Mouse (Mus musculus) kidney, embryonic 16.5 days (tissue): ENCODE results near the gene Shc1. TPM values are rescaled to one million over a fixed set of nuclear protein-coding genes. Genes with fewer than 3 reads are reported as not detected.

Source experiments
- ATAC-seq: fragments of 200-750 bp; cut with Nextera tagmentation; 2 replicates; pipeline ENCODE4 v1.8.0; 2017; ENCODE audit warnings: moderate TSS enrichment; ENCODE audit not compliant: low FRiP score, low TSS enrichment
- H3K27ac ChIP-seq: fragments of 300-500 bp; sonication (generic); 2 replicates; pipeline ENCODE4 v1.5.1; 2014; ENCODE audit warnings: low read length
- H3K27me3 ChIP-seq: fragments of 300-500 bp; sonication (generic); 2 replicates; pipeline ENCODE4 v1.6.1; 2014; ENCODE audit warnings: low read length, control low read depth, mixed read lengths; ENCODE audit not compliant: insufficient read depth
- H3K36me3 ChIP-seq: fragments of 300-500 bp; sonication (generic); 2 replicates; pipeline ENCODE4 v1.6.1; 2014; ENCODE audit warnings: low read length, control low read depth, mixed read lengths; ENCODE audit not compliant: insufficient read depth
- H3K4me1 ChIP-seq: fragments of 300-500 bp; sonication (generic); 2 replicates; pipeline ENCODE4 v1.6.1; 2014; ENCODE audit warnings: low read length, control low read depth, mixed read lengths; ENCODE audit not compliant: insufficient read depth
- H3K4me2 ChIP-seq: fragments of 300-500 bp; sonication (generic); replicated peaks from 2 replicates; pipeline ENCODE4 v1.6.1; 2014; ENCODE audit warnings: low read depth, low read length
- H3K4me3 ChIP-seq: fragments of 300-500 bp; sonication (generic); 2 replicates; pipeline ENCODE4 v1.5.1; 2014; ENCODE audit warnings: mild to moderate bottlenecking, low read length
- H3K9ac ChIP-seq: fragments of 300-500 bp; sonication (generic); replicated peaks from 2 replicates; pipeline ENCODE4 v1.6.1; 2014; ENCODE audit warnings: low read length
- H3K9me3 ChIP-seq: fragments of 300-500 bp; sonication (generic); 2 replicates; pipeline ENCODE4 v1.6.1; 2016; ENCODE audit warnings: low read length, control low read depth
- WGBS: fragments of 180-500 bp; shearing (Covaris S2); extraction: QIAGEN DNeasy Blood & Tissue Kit; methylation state at CpG from one replicate; pipeline ENCODE4 v1.1.7; 2014; 5-methylcytosine and 5-hydroxymethylcytosine counted together
- polyA plus RNA-seq: library from polyadenylated mRNA; unstranded; fragments of >200 nt; fragmentation: Nextera tagmentation; extraction: Ambion mirVana; gene quantifications from 2 replicates; pipeline ENCODE4 v1.2.1, GENCODE M21; 2015

Shc1 gene
- polyA plus RNA-seq, 1 experiment from 2014 or later, result 118 TPM

DNA sequence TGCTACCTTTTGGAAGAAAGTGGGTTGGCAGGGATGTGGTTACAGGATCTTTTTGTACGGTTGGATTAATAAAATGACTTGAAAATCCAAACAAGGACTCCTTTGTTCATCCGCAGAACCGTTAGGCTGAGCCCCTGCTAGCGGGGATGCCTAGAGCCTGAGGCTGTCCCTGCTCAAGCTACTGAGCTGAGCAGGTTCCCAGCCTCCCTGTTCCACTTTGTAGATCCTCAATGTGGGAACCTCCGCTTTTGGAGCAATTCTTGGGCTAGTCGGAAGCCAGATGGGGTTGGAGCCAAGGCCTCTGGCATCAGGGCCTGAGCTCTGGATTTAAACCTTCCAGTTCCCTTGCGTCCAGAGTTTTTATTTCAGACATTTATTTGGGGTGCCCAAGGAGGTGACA lies 16.8 kb downstream of the Shc1 start:
- no peak overlapping the region for H3K4me2 ChIP-seq
- no peak overlapping the region for H3K4me3 ChIP-seq
- no peaks in the 10 kb centered on the region for H3K27me3 ChIP-seq
- no peaks in the 10 kb centered on the region for H3K9me3 ChIP-seq
- H3K4me1 ChIP-seq, result peaks cover 25% of the 10 kb centered on the region
- no peak overlapping the region for H3K9ac ChIP-seq
- peaks cover 22% of the 10 kb centered on the region for H3K36me3 ChIP-seq
- WGBS, result 77% methylated on average over 7 of the region's 7 CpGs
- no peak overlapping the region for H3K27ac ChIP-seq
- ATAC-seq, result no peak

DNA sequence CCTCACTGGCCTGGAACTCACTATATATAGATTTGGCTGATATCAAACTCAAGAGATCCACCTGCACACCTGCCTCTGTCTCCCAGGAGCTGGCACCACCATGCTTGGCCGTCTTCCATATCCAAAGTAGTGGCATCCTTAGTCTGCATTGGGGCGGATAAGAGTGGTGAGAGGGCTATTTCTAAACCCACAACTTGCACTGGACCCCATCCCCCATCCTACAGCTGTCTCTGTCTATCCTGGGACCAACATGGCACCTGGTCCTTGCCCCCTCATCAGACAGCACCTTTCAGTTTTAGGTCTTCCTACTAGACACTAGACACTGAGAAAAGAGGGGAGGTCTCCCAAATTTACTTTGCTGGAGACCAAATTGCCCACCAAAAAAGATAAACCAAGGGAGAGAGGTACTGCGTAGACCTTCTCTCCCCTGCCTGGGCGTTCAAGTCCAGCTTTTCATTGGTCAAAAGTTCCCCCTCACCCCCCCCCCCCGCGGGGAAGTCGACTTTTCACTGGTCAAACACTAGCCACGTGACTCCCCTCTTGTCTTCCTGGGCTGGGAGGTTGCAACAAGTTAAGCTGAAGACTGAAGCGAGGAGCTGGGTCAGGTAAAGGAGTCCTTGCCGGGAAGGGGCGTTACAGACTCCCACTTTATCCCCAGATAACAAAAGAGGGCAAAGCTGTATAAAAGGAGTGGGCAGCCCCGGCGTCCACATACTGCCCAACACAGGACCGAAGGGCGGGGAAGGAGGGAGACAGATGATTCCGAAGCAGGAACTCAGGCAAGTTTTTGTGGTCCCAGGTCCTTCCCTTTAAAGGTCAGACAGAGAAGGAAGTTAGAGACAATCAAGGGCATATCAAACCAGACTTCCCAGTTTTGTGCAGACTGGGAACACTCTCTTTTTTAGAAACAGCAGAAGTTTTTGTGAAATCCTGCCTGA lies 18.2 kb downstream of the Shc1 start, which contains the start of gene Pbxip1:
Gene Pbxip1 (plus strand): TSS at position 531 of the 938 bp plus-strand sequence.
- Histone ChIP-seq H3K27ac (peak within 1 kb of the TSS; percentile 83), H3K9ac (peak within 1 kb of the TSS; percentile 78), H3K9me3 (no peaks in the 10 kb centered on the region), H3K4me1 (peaks cover 19% of the 10 kb centered on the region), H3K27me3 (no peaks in the 10 kb centered on the region), H3K4me3 (peak within 1 kb of the TSS; percentile 65), H3K4me2 (peak within 1 kb of the TSS; percentile 72), H3K36me3 (peaks cover 26% of the 10 kb centered on the region)
- peak; percentile 85 for ATAC-seq
- WGBS, result 5% methylated on average over 16 of the region's 16 CpGs

DNA sequence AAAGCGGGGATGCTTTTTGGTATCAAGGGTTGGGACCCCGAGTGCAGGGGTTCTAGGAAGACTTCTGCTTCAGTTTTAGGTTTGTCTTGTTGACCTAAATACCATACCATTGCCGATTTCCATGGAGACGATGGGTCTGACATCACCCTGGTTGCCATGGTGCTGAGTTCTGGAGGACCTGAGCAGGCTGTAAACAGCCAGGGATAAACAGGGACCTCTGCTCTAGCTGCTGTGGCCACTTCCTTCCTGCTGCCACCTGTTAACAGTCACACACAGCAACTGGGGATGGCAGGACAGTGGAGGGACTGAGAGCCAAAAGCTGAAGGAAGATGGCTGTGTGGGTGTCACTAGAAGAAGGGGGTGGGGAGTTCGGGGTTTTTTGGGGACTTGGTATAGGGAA lies 19.0 kb downstream of the Shc1 start:
- no peak for ATAC-seq
- WGBS, result 31% methylated on average over 5 of the region's 5 CpGs
- Histone ChIP-seq H3K4me1 (peaks cover 14% of the 10 kb centered on the region), H3K27ac (peak overlapping the region; percentile 83), H3K27me3 (no peaks in the 10 kb centered on the region), H3K4me3 (peak overlapping the region; percentile 65), H3K9ac (peak overlapping the region; percentile 78), H3K4me2 (peak overlapping the region; percentile 72), H3K36me3 (peaks cover 26% of the 10 kb centered on the region), H3K9me3 (no peaks in the 10 kb centered on the region)

DNA sequence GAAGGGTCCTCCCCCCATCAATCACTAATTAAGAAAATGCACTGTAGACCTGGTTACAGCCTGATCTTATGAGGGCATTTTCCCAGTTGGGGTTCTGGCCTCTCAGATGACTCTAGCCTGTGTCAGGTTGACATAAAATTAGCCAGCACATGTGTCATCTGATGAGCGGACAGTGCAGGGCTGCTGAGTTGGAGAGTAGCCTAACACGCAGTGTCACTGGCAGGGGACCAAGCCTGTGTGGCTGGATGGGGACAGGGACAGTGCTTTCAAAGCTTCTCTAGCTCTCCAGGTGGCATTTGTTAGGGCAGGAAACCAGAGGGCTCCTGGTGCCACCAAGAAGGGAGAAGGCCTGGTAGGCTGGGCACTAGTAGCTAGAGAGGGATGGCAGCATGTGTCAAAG lies 22.4 kb downstream of the Shc1 start:
- Histone ChIP-seq H3K4me1 (peaks cover 14% of the 10 kb centered on the region), H3K4me2 (no peak overlapping the region), H3K36me3 (peaks cover 11% of the 10 kb centered on the region; the same call in 1 of the 2 replicates), H3K27me3 (no peaks in the 10 kb centered on the region), H3K4me3 (no peak overlapping the region), H3K9me3 (no peaks in the 10 kb centered on the region), H3K27ac (no peak overlapping the region), H3K9ac (no peak overlapping the region)
- WGBS, result 90% methylated on average over 2 of the region's 2 CpGs
- no peak for ATAC-seq

DNA sequence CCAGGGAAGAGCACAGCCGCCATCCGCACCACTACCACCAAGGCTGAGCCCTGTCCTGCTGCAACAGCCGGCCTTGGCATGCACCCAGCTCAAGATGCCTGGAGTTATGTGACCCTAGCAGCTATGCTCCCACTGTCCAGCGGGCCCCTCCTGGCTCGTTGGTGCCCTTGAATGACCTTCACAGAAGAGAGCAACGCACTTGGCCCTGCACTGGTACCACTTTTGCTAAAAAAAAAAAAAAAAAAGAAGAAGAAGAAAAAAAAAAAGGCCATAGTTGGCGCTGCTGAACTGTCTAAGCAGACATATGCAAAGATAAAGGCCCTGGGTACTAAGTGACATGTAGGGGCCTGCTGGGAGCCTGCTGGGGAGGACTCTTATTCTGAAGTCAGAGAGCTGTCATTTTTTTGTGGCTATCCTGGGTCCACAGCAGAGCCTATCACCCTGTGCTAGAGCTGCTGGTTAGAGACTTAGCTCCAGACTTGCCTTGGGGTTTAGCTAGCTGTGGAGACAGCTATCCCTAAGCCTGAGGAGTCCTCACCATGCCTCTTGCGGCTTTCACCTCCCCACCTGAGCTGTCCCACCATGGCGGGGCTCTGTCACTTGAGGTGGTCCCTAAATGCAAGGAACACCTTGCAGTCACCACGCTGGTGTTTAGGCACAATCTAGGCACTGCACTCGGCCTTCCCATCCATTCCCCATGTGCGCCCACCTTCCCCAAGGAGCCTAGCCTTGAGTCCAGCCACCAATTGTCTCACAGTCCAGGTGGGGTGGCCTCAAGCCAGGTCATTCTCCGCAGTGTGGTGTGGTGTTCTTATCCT lies 30.7 kb downstream of the Shc1 start:
- H3K4me1 ChIP-seq, result peaks cover 9% of the 10 kb centered on the region
- 53% methylated on average over 13 of the region's 13 CpGs for WGBS
- no peaks in the 10 kb centered on the region for H3K27me3 ChIP-seq
- no peaks in the 10 kb centered on the region for H3K9me3 ChIP-seq
- no peak overlapping the region for H3K4me2 ChIP-seq
- no peak overlapping the region for H3K9ac ChIP-seq
- H3K4me3 ChIP-seq, result no peak overlapping the region
- peaks cover 5% of the 10 kb centered on the region; the same call in 1 of the 2 replicates for H3K36me3 ChIP-seq
- peak overlapping the region; percentile 56; the same call in 1 of the 2 replicates for H3K27ac ChIP-seq
- peak; percentile 75 for ATAC-seq

DNA sequence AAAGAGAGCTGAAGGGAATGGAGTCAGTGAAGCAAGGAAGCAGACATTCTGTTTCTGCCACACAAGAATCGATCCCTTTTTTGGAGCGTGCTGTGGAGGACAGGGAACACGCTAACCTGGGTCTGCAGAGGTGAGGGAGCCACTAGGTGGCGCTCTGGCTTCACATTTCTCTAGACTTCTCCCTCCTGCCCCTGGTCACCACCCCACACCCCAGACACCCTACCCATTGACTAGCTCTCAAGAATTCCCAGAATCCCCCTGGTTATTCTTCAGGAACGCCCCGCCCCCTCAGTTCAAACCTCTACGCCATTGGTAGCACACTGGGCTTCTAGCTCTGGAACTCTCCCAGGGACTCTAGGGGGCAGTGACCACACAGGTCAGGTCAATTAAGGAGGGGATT lies 31.3 kb downstream of the Shc1 start:
- H3K27ac ChIP-seq, result no peak overlapping the region
- peak; percentile 73 for ATAC-seq
- H3K4me2 ChIP-seq, result no peak overlapping the region
- peaks cover 5% of the 10 kb centered on the region; the same call in 1 of the 2 replicates for H3K36me3 ChIP-seq
- H3K27me3 ChIP-seq, result no peaks in the 10 kb centered on the region
- no peak overlapping the region for H3K9ac ChIP-seq
- peaks cover 9% of the 10 kb centered on the region for H3K4me1 ChIP-seq
- H3K4me3 ChIP-seq, result no peak overlapping the region
- WGBS, result 47% methylated on average over 7 of the region's 7 CpGs
- no peaks in the 10 kb centered on the region for H3K9me3 ChIP-seq

DNA sequence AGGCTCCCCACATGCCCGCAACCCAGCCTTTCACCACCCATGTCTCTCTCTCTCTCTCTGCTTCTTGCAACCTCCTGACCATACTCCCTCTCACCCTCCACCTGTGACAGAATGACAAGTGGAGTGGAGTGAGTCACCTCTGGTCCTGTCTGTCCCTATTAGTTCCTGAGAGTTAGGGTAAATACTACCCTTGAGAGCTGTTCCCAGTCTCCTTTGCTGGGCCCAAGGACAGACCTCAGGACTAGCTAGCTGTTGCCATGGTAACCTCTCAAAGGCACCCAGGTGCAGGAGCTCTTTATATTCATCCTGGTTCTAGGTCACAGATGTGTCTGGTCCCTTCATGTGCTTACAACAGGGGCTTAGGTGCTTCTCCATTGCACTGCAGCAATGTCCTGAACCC lies 33.7 kb downstream of the Shc1 start:
- H3K4me2 ChIP-seq, result no peak overlapping the region
- H3K9me3 ChIP-seq, result no peaks in the 10 kb centered on the region
- peaks cover 10% of the 10 kb centered on the region for H3K4me1 ChIP-seq
- ATAC-seq, result no peak
- H3K27ac ChIP-seq, result no peak overlapping the region
- no peak overlapping the region; the same call in 1 of the 2 replicates for H3K9ac ChIP-seq
- H3K27me3 ChIP-seq, result no peaks in the 10 kb centered on the region
- no peaks in the 10 kb centered on the region for H3K36me3 ChIP-seq
- no peak overlapping the region for H3K4me3 ChIP-seq
- WGBS, result 88% methylated on average over 1 of the region's 1 CpGs

DNA sequence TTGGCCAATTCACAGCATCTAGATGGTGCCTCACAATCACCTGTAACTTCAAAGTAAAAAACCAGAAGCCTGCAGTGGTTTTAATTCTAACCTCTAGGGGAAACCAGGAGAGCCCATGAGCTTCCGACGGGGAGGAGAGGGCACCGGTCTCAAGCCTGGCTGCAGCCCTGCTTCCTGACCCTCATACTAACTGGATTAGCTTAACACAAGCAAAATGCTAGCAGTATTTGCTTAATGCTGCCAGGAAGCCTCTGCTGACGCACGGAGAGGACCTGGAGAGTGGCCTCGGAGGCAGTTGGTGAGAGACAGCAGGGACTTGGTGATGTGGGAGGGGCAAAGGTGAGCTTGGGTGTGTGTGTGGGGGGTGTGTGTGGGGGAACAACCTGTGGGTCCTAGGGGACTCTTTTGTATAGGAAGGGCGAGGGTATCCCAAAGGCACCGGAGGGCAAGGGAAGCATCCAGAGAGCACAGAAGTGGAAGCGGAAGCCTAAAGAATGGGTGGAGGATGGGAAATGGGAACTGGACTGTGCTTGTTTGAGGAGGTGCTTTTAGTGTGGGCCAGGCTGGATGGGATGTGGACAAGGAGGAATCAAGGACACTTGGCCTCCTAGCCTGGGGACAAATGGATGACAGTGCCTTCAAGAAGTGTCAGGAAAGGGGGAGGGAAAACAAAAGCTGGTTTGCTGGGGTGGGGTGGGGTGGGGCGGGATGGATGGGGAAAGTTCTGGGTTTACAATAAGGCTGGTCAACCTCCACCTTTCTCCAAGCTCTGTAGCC lies 36.3 kb downstream of the Shc1 start, which contains the start of gene Pmvk:
Gene Pmvk (plus strand): TSS at position 141 of the 777 bp plus-strand sequence.
- no peaks in the 10 kb centered on the region for H3K27me3 ChIP-seq
- H3K9me3 ChIP-seq, result no peaks in the 10 kb centered on the region
- WGBS, result 63% methylated on average over 10 of the region's 10 CpGs
- no peak for ATAC-seq
- peaks cover 12% of the 10 kb centered on the region; the same call in 1 of the 2 replicates for H3K4me1 ChIP-seq
- no peak within 1 kb of the TSS for H3K4me3 ChIP-seq
- H3K4me2 ChIP-seq, result no peak within 1 kb of the TSS
- no peaks in the 10 kb centered on the region for H3K36me3 ChIP-seq
- H3K9ac ChIP-seq, result no peak within 1 kb of the TSS
- no peak within 1 kb of the TSS for H3K27ac ChIP-seq

DNA sequence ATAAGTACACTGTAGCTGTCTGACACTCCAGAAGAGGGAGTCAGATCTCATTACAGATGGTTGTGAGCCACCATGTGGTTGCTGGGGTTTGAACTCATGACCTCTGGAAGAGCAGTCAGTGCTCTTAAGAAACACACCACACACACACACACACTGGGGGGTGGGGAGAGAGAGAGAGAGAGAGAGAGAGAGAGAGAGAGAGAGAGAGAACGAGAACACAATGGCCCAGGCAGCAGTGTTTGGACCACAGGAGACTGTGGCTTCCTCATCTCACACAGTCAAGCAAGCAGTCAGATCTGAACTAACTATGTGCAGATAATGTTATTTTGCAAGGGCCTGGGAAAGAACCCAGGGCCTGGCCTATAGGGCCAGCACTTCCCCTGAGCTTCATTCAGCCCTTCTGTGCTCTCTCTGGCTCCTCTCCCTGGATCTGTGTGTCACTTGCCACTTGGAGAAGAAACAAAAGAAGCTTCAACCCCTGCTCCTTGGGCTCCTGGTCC lies 37.6 kb downstream of the Shc1 start:
- no peak overlapping the region for H3K4me3 ChIP-seq
- H3K4me1 ChIP-seq, result peaks cover 19% of the 10 kb centered on the region; the same call in 1 of the 2 replicates
- WGBS, result 86% methylated on average over 1 of the region's 1 CpGs
- H3K27me3 ChIP-seq, result no peaks in the 10 kb centered on the region
- no peak for ATAC-seq
- no peak overlapping the region for H3K27ac ChIP-seq
- H3K9me3 ChIP-seq, result no peaks in the 10 kb centered on the region
- no peak overlapping the region for H3K4me2 ChIP-seq
- no peak overlapping the region for H3K9ac ChIP-seq
- H3K36me3 ChIP-seq, result no peaks in the 10 kb centered on the region
